Mouse (Mus musculus): ENCODE measurements around the gene Btg2. TPM values are rescaled to one million over a fixed set of nuclear protein-coding genes. Genes with fewer than 3 reads are reported as not detected.

Gene Btg2
- total RNA-seq, 1 experiment from 2014 or later: 605 TPM

GRCm38 (mm10) chr1:134063773-134064125, 15.2 kb downstream of the Btg2 start:
- no peak for ATAC-seq (ENCODE audit: extremely low read depth, insufficient number of reproducible peaks, low FRiP score, poor library complexity, severe bottlenecking)

- peak; percentile 42 for ATAC-seq (ENCODE audit: extremely low read depth, insufficient number of reproducible peaks, low FRiP score, poor library complexity, severe bottlenecking)
These were observed 15.7 kb downstream of the Btg2 start for GRCm38 (mm10) chr1:134063086-134063772.

- ATAC-seq (ENCODE audit: extremely low read depth, insufficient number of reproducible peaks, low FRiP score, poor library complexity, severe bottlenecking): no peak
These were observed 16.4 kb downstream of the Btg2 start for GRCm38 (mm10) chr1:134062411-134063085.

GRCm38 (mm10) chr1:134061915-134062314, 17.0 kb downstream of the Btg2 start:
- no peak for ATAC-seq (ENCODE audit: extremely low read depth, insufficient number of reproducible peaks, low FRiP score, poor library complexity, severe bottlenecking)

GRCm38 (mm10) chr1:134060849-134061569, 17.9 kb downstream of the Btg2 start:
- ATAC-seq (ENCODE audit: extremely low read depth, insufficient number of reproducible peaks, low FRiP score, poor library complexity, severe bottlenecking): peak; percentile 63

- peak; percentile 25; the same call in 1 of the 2 replicates for ATAC-seq (ENCODE audit: extremely low read depth, insufficient number of reproducible peaks, low FRiP score, poor library complexity, severe bottlenecking)
These were observed 18.9 kb downstream of the Btg2 start for GRCm38 (mm10) chr1:134059739-134060695.

GRCm38 (mm10) chr1:134058870-134059269, 20.1 kb downstream of the Btg2 start:
- ATAC-seq (ENCODE audit: extremely low read depth, insufficient number of reproducible peaks, low FRiP score, poor library complexity, severe bottlenecking): no peak

- no peak for ATAC-seq (ENCODE audit: extremely low read depth, insufficient number of reproducible peaks, low FRiP score, poor library complexity, severe bottlenecking)
These were observed 21.2 kb downstream of the Btg2 start for GRCm38 (mm10) chr1:134057736-134058135.

GRCm38 (mm10) chr1:134056285-134056684, 22.6 kb downstream of the Btg2 start:
- ATAC-seq (ENCODE audit: extremely low read depth, insufficient number of reproducible peaks, low FRiP score, poor library complexity, severe bottlenecking): no peak

GRCm38 (mm10) chr1:134055666-134056245, 23.2 kb downstream of the Btg2 start:
- no peak for ATAC-seq (ENCODE audit: extremely low read depth, insufficient number of reproducible peaks, low FRiP score, poor library complexity, severe bottlenecking)

GRCm38 (mm10) chr1:134055058-134055457, 23.9 kb downstream of the Btg2 start:
- ATAC-seq (ENCODE audit: extremely low read depth, insufficient number of reproducible peaks, low FRiP score, poor library complexity, severe bottlenecking): no peak

GRCm38 (mm10) chr1:134053207-134053606, 25.7 kb downstream of the Btg2 start:
- peak; percentile 83 for ATAC-seq (ENCODE audit: extremely low read depth, insufficient number of reproducible peaks, low FRiP score, poor library complexity, severe bottlenecking)

GRCm38 (mm10) chr1:134049542-134049941, 29.4 kb downstream of the Btg2 start:
- ATAC-seq (ENCODE audit: extremely low read depth, insufficient number of reproducible peaks, low FRiP score, poor library complexity, severe bottlenecking): no peak

- ATAC-seq (ENCODE audit: extremely low read depth, insufficient number of reproducible peaks, low FRiP score, poor library complexity, severe bottlenecking): peak; percentile 67
These were observed 30.2 kb downstream of the Btg2 start for GRCm38 (mm10) chr1:134048759-134049158.

- no peak for ATAC-seq (ENCODE audit: extremely low read depth, insufficient number of reproducible peaks, low FRiP score, poor library complexity, severe bottlenecking)
These were observed 31.5 kb downstream of the Btg2 start for GRCm38 (mm10) chr1:134047431-134047830.

GRCm38 (mm10) chr1:134046387-134046786, 32.5 kb downstream of the Btg2 start:
- no peak for ATAC-seq (ENCODE audit: extremely low read depth, insufficient number of reproducible peaks, low FRiP score, poor library complexity, severe bottlenecking)

- no peak for ATAC-seq (ENCODE audit: extremely low read depth, insufficient number of reproducible peaks, low FRiP score, poor library complexity, severe bottlenecking)
These were observed 32.9 kb downstream of the Btg2 start for GRCm38 (mm10) chr1:134045971-134046370.

GRCm38 (mm10) chr1:134044805-134045204, 34.1 kb downstream of the Btg2 start:
- ATAC-seq (ENCODE audit: extremely low read depth, insufficient number of reproducible peaks, low FRiP score, poor library complexity, severe bottlenecking): no peak

GRCm38 (mm10) chr1:134042341-134042740, 36.6 kb downstream of the Btg2 start:
- no peak for ATAC-seq (ENCODE audit: extremely low read depth, insufficient number of reproducible peaks, low FRiP score, poor library complexity, severe bottlenecking)
